7 mouse cellular contexts compared by ENCODE assay signal in the genomic region with DNA sequence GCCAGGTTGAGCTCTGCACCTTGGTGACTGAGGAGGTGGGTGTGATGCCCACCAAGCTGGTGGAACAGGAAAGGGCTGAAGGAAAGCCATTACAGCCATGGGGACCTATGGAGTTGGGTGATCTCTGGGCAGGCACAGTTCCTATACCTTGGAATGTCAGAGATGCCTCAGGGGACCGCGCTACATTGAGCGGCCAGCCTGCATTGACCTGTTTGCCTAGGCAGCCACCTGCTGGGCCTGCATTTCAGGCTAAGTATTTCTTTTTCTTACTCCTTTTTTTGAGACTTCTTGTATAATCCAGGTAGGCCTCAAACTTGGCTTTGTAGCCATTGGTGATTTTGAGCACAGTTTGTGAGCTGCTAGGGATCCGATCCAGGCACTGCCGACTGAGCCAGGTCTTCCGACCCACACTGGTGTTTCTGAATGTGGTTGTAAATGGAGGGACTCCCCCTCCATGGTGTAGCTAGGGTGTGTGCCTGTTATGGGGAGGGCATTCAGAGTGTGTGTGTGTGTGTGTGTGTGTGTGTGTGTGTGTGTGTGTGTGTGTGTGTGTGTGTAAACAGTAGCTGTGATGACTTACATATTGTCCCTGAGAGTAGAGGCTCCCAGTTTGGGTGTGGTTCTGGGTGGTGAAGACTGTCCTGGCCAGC. TPM values are rescaled to one million over a fixed set of nuclear protein-coding genes. Genes with fewer than 3 reads are reported as not detected.
DNase-seq lines count a peak whose midpoint lies in the region; ATAC-seq lines count a peak whose summit lies in the region.

No protein-coding gene starts in this region.

- ATAC-seq in kidney, embryonic 14.5 days (ENCODE audit: low FRiP score, low TSS enrichment): no peak
- no peak for ATAC-seq in hindbrain, embryonic 11.5 days (ENCODE audit: low FRiP score)
- ATAC-seq in liver, embryonic 13.5 days (ENCODE audit: low read depth): no peak

- peak overlapping the region; percentile 38; the same call in 1 of the 2 replicates for H3K27ac ChIP-seq in kidney, embryonic 14.5 days (ENCODE audit: low read depth, low read length)
- H3K27ac ChIP-seq in hindbrain, embryonic 11.5 days (ENCODE audit: low read depth, low read length): no peak overlapping the region
- H3K27ac ChIP-seq in liver, embryonic 13.5 days: peak overlapping the region; percentile 74

- H3K4me2 ChIP-seq in kidney, embryonic 14.5 days (replicated peaks; ENCODE audit: low read depth, low read length): no peak overlapping the region
- no peak overlapping the region for H3K4me2 ChIP-seq in hindbrain, embryonic 11.5 days (replicated peaks; ENCODE audit: low read depth, low read length)
- peak overlapping the region; percentile 27; the same call in 1 of the 2 replicates for H3K4me2 ChIP-seq in liver, embryonic 13.5 days

- H3K9me3 ChIP-seq in kidney, embryonic 14.5 days (ENCODE audit: control insufficient read depth, low read length): no peaks in the 10 kb centered on the region
- no peaks in the 10 kb centered on the region for H3K9me3 ChIP-seq in hindbrain, embryonic 11.5 days (ENCODE audit: control insufficient read depth, low read length)
- no peaks in the 10 kb centered on the region for H3K9me3 ChIP-seq in liver, embryonic 13.5 days (replicated peaks)

- H3K27me3 ChIP-seq in kidney, embryonic 14.5 days (ENCODE audit: control insufficient read depth, insufficient read depth, low read length): no peaks in the 10 kb centered on the region
- H3K27me3 ChIP-seq in hindbrain, embryonic 11.5 days (ENCODE audit: control insufficient read depth, insufficient read depth, low read length): no peaks in the 10 kb centered on the region
- H3K27me3 ChIP-seq in liver, embryonic 13.5 days: no peaks in the 10 kb centered on the region

- peaks cover 70% of the 10 kb centered on the region for H3K4me1 ChIP-seq in kidney, embryonic 14.5 days (ENCODE audit: control insufficient read depth, insufficient read depth, low read length)
- H3K4me1 ChIP-seq in hindbrain, embryonic 11.5 days (replicated peaks; ENCODE audit: control insufficient read depth, insufficient read depth, low read length): peaks cover 19% of the 10 kb centered on the region
- H3K4me1 ChIP-seq in liver, embryonic 13.5 days (replicated peaks): peaks cover 99% of the 10 kb centered on the region

- no peak overlapping the region for H3K4me3 ChIP-seq in kidney, embryonic 14.5 days (ENCODE audit: low read length)
- no peak overlapping the region for H3K4me3 ChIP-seq in hindbrain, embryonic 11.5 days (ENCODE audit: low read depth, low read length)
- no peak overlapping the region for H3K4me3 ChIP-seq in liver, embryonic 13.5 days (replicated peaks)

- no peak for DNase-seq in kidney, adult 9 months
- DNase-seq in ZHBTc4 (ENCODE audit: low read depth, low spot score): peak; percentile 68
- no peak for DNase-seq in hindbrain, embryonic 11.5 days (ENCODE audit: low spot score)
- DNase-seq in liver, embryonic 13.5 days: no peak
- no peak for DNase-seq in frontal cortex, postnatal 36 days (ENCODE audit: low spot score in 2 of 2)
- no peak for DNase-seq in right cerebral cortex, postnatal 36 days (ENCODE audit: low spot score in 2 of 2)

- 76% methylated on average over 6 of the region's 6 CpGs for WGBS in kidney, embryonic 14.5 days
- 85% methylated on average over 6 of the region's 6 CpGs for WGBS in hindbrain, embryonic 11.5 days
- 72% methylated on average over 6 of the region's 6 CpGs for WGBS in liver, embryonic 13.5 days (ENCODE audit: insufficient replicate concordance)

- peaks cover 17% of the 10 kb centered on the region; the same call in 1 of the 2 replicates for H3K36me3 ChIP-seq in kidney, embryonic 14.5 days (ENCODE audit: control insufficient read depth, insufficient read depth, low read length)
- H3K36me3 ChIP-seq in hindbrain, embryonic 11.5 days (ENCODE audit: control insufficient read depth, insufficient read depth, low read length): 0 out of 2 replicates have a peak, but pooled peaks cover 5% of the 10 kb centered on the region
- peaks cover 32% of the 10 kb centered on the region for H3K36me3 ChIP-seq in liver, embryonic 13.5 days

- H3K9ac ChIP-seq in kidney, embryonic 14.5 days (ENCODE audit: low read depth, low read length): no peak overlapping the region
- 0 out of 2 replicates have a peak overlapping the region, but pooled peaks have one; percentile 11 for H3K9ac ChIP-seq in hindbrain, embryonic 11.5 days (ENCODE audit: low read depth, low read length)
- peak overlapping the region; percentile 46 for H3K9ac ChIP-seq in liver, embryonic 13.5 days

RNA-seq across cellular contexts. Expression of a gene that starts 27.3 kb away (rescaled TPM):
- 155 and 214 TPM in 2 replicates for polyA plus RNA-seq in kidney, embryonic 14.5 days (2014; fragmentation: Nextera tagmentation; extraction: Ambion mirVana)
- 220 and 221 TPM in 2 replicates for polyA plus RNA-seq in hindbrain, embryonic 11.5 days (2014; fragmentation: Nextera tagmentation; extraction: Ambion mirVana)
- 102 and 117 TPM in 2 replicates for polyA plus RNA-seq in liver, embryonic 13.5 days (2015; fragmentation: Nextera tagmentation; extraction: Ambion mirVana)
